In the genomic region with DNA sequence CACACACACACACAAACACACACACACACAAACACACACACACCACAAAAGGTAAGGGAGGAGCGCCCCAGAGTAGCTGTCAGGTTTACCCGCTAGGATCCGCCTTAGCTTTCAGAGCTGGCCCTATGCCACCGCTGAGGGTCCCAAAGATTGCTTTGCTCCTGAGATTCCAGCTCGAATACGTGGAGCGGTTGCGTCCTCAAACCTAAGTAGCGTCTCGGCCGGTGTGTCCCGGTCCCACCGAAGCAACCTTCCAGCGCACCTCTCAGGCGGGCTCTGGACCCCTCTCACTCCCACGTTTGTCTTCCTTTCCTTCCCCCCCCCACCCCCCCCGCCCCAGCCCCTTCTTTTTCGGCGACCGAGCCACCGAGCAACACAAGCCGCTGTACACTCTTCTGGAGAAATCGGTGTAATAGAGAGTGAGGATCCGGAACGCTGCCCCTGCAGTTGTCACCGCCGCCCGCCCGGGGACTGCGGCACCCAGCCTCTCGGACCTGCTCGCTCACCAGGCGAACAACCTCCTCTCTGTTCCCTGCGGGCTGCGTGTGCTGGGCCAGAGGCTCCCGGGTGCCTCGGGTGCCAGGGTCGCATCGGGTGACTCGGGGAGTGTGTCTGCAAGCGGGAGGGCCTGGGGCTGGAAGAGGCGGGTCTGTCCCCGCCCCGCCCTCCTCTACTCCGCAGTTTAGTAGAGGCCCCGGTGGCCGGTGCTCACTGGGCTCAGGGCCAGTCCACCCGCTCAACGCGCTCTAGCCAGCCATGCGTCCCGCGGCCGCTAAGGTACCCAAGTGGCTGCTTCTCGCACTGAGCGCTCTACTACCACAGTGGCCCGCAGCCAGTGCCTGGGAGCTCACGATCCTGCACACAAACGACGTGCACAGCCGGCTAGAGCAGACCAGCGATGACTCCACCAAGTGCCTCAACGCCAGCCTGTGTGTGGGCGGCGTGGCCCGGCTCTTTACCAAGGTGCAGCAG, we compare ENCODE assay signal across 8 mouse cellular contexts. TPM values are rescaled to one million over a fixed set of nuclear protein-coding genes. Genes with fewer than 3 reads are reported as not detected.
DNase-seq lines count a peak whose midpoint lies in the region; ATAC-seq and TF ChIP-seq lines count a peak whose summit lies in the region.

TSS of gene Nt5e (plus strand) at position 268 of the 972 bp plus-strand sequence.

- H3K4me2 ChIP-seq in lung, embryonic 15.5 days, result peak within 1 kb of the TSS; percentile 98

- no peaks in the 10 kb centered on the region for H3K36me3 ChIP-seq in ES-E14 (ENCODE audit: control insufficient read depth, insufficient read depth, low read length, poor library complexity, severe bottlenecking)
- no peaks in the 10 kb centered on the region for H3K36me3 ChIP-seq in lung, embryonic 15.5 days

- H3K4me1 ChIP-seq in ES-E14 (ENCODE audit: control insufficient read depth in 2 of 2, insufficient read depth in 2 of 2, low read length in 2 of 2, poor library complexity in 1 of 2), result peaks cover 3% of the 10 kb centered on the region in 2 experiments; a peak in 2 of 4 replicates
- H3K4me1 ChIP-seq in lung, embryonic 15.5 days, result peaks cover 8% of the 10 kb centered on the region; the same call in 1 of the 2 replicates

- H3K9me3 ChIP-seq in ES-E14 (ENCODE audit: control insufficient read depth, insufficient read depth, low read depth, low read length), result no peaks in the 10 kb centered on the region
- H3K9me3 ChIP-seq in lung, embryonic 15.5 days, result no peaks in the 10 kb centered on the region

- H3K27ac ChIP-seq in ES-E14 (ENCODE audit: insufficient read depth, low read depth, low read length, poor library complexity, severe bottlenecking), result no peak within 1 kb of the TSS
- no peak within 1 kb of the TSS for H3K27ac ChIP-seq in lung, embryonic 15.5 days

- under 1% methylated on average over 65 of the region's 66 CpGs for WGBS in lung, embryonic 15.5 days

- ATAC-seq in hematopoietic stem cell, adult 5-6 weeks (replicated peaks in 1 of 2; ENCODE audit: insufficient read depth in 1 of 2, low FRiP score in 2 of 2, low TSS enrichment in 1 of 2, low read depth in 1 of 2, poor library complexity in 2 of 2, severe bottlenecking in 2 of 2), result peak; percentile 76 to 90
- ATAC-seq in lung, embryonic 15.5 days (ENCODE audit: borderline replicate concordance, extremely low read depth, low FRiP score, low TSS enrichment), result peak; percentile 90

- H3K9ac ChIP-seq in ES-E14 (ENCODE audit: insufficient read depth, low read depth, low read length, poor library complexity, severe bottlenecking), result peak within 1 kb of the TSS; percentile 51
- peak within 1 kb of the TSS; percentile 46; the same call in 1 of the 2 replicates for H3K9ac ChIP-seq in lung, embryonic 15.5 days

- H3K4me3 ChIP-seq in ES-E14 (ENCODE audit: insufficient read depth in 1 of 2, low read depth in 1 of 2, low read length in 2 of 2, poor library complexity in 1 of 2, severe bottlenecking in 1 of 2), result peak within 1 kb of the TSS; percentile 67 to 69
- peak within 1 kb of the TSS; percentile 55 for H3K4me3 ChIP-seq in lung, embryonic 15.5 days

- DNase-seq in ES-E14 (ENCODE audit: low read depth, low spot score), result peak; percentile 40
- DNase-seq in cerebellum, adult 8-10 months, result peak; percentile 67
- peak; percentile 41 to 73 for DNase-seq in frontal cortex, adult 2 months (ENCODE audit: extremely low spot score in 1 of 2, low spot score in 1 of 2)
- peak; percentile 21 for DNase-seq in layer of hippocampus, adult 9-10 months (ENCODE audit: low spot score)
- peak; percentile 43 for DNase-seq in ovary, adult 18-20 months (ENCODE audit: low spot score)
- DNase-seq in thymus, postnatal 36 days, result peak; percentile 26 to 35

- in situ Hi-C loops in ES-E14 (cut with MboI; ENCODE audit: low sequenced_read_pairs in 2 of 2, unreplicated experiment in 2 of 2), result loop anchor here in 1 of 2 experiments (5.0 kb wide), 1 partner anchor 590 kb away; no protein-coding TSS in a partner anchor

- peaks cover 20% of the 10 kb centered on the region; the same call in 1 of the 2 replicates for H3K27me3 ChIP-seq in lung, embryonic 15.5 days

TF ChIP-seq in ES-E14, 5 proteins besides CTCF, POLR2A, EP300 and RAD21:
- TF ChIP-seq ZC3H11A (IDR thresholded peaks at IDR 0.05; ENCODE audit: borderline replicate concordance, low read depth, low read length), result no peak
- TF ChIP-seq HCFC1 (IDR thresholded peaks at IDR 0.05; ENCODE audit: borderline replicate concordance, insufficient read depth, low read length), result no peak
- no peak for TF ChIP-seq CHD2 (IDR thresholded peaks at IDR 0.05; ENCODE audit: low read depth, low read length)
- TF ChIP-seq MAFK (IDR thresholded peaks at IDR 0.05; ENCODE audit: insufficient read depth, low read depth, low read length), result no peak
- no peak for TF ChIP-seq ZNF384 (IDR thresholded peaks at IDR 0.05; ENCODE audit: low read depth, low read length)
TF ChIP-seq in ES-E14: peak in this region for 0.

RNA-seq across cellular contexts. Expression of gene Nt5e, which starts in this region (rescaled TPM):
- total RNA-seq in ES-E14 (2012; rRNA removed), result 8.9 and 14.8 TPM in 2 replicates
- 7.5 and 8.5 TPM in 2 replicates for polyA plus RNA-seq in frontal cortex, adult 2 months (2012; rRNA removed)
- total RNA-seq in hematopoietic stem cell, adult 5-6 weeks (2017), result 1.8 and 2.0 TPM in 2 replicates
- polyA plus RNA-seq in lung, embryonic 15.5 days (2015; fragmentation: Nextera tagmentation; extraction: Ambion mirVana), result 3.4 and 3.6 TPM in 2 replicates
